Mouse (Mus musculus) induced T-regulatory cell, adult 2 months (primary cell): Measurements from ENCODE around the gene Nr1d2.
A peak's percentile ranks its signal among the peaks of the same experiment; 100 is the strongest.

ENCODE experiments used
- DNase-seq: peaks from one replicate; pipeline ENCODE4 v3.0.0-alpha.2; 2012; ENCODE audit warnings: low read depth

Nr1d2 gene

DNA sequence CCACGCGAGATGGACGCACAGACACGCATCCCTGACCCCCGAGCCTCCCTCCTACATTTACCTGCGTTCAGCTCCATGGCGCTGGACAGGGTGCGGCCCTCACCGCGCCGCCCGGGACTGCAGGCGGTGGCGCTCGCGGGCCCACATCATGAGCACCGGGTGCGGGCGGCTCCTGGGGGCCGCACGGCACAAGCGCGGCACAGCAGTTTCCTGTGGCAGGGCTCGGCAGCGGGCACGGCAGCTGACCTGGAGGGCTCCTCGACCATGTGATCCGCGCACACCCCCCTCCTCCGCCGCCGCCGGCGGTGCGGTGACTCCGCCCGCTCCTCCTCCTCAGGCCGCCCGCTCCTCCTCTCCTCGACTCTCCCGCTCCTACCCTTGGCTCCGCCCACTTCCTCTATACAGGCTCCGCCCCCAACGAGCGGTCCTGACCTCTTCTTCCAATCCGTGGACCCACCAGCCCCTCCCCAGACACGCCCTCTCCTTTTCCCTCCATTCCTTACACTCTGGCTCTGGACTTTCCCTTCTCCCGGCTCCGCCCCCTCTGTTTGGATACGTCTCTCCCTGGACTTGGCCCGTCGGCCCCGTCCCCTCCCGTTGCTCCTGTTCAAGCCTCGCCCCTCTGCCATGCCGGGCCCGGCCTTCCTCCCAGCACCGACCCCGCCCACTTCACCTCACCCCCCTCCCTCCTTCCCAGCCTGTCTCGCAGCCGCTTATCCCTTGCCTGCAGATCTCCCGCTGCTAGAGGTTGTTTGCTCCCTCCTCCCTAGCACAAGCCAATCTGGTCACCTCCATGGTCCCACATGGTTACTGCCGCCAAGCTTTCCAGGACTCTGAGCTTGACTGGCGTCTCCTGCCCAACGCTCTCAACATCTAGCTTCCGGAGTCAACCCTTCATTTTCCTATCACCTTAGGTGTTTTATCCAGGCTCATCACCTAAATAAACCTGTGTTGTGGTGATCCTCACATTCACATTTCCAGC is at the start of gene Nr1d2:
Gene Nr1d2 (minus strand): TSS at position 378 of the 982 bp plus-strand sequence.
- peak; percentile 99 for DNase-seq

DNA sequence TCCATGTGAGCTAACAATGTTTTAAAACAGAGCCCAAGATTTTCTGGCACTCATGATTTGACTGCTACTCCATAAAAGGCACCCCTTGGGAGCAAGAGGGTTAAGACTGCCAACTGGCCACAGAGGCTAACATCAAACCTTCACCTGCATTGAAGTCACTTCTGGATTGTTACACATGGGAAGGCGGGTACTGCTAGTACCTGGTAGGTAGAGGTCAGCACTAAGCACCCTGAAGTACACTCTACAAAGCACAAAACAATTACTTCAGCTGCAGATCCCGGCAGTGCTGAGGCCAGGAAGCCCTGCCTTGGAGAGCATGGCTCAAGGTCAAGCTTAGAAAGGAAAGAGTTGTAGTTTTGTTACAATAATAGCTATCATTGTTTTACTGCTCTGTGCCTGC is 48.5 kb upstream of the Nr1d2 start:
- no peak for DNase-seq

DNA sequence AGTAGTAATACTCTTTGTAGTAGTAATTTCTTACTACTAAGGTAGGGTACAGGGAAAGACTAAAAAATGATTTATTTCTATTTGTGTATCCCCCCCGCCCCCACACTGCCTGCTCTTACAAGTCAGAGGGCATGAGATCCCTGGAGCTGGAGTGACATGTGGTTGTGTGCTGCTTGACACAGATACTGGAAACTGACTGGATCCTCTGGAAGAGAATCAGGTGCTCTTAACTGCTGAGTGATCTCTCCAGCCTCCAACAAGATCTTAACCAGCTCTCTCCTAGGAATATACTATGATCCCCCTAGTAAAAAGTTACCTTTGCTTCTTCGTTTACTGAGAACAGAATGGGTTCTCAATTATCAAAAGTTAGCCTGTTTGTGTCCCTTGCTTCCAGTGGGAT is 47.5 kb upstream of the Nr1d2 start:
- no peak for DNase-seq

DNA sequence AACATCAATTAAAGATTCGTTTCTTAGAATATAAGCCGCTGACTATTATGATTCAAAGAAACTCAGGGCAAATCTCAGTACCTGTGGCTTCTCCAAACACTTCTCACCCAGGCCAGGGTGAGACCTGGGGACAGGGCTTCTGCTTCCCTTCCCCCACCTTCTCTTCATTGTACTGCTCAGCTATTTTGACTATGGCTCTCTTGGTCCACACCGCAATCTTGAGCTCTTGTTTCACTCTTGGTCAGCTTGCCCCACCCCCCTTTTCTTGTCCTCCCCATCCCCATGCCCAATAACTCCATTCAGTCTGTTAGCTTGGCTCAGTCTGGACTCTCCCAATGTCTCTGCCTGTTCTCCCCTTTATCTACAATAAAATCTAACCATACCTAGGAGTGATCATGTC is 46.5 kb upstream of the Nr1d2 start:
- no peak for DNase-seq

DNA sequence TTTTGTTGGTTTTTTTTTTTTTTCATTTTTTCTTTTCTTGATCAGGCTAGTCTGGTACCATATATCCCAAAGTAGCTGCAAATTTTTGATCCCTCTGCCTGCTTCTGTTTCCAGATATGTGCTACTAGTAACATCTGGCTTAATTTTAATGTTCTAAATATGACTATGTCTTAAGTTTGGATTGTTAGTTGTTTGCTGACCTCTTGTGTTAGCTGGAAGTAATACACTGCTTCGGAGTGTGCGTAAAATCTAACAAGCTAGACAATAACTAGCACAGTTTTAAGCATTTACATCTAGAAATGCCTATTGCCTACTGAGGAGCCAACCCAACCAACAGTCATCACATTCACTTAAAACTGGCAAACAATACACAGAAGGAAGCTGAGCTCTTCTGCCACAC is 45.7 kb upstream of the Nr1d2 start:
- DNase-seq, result peak; percentile 62

DNA sequence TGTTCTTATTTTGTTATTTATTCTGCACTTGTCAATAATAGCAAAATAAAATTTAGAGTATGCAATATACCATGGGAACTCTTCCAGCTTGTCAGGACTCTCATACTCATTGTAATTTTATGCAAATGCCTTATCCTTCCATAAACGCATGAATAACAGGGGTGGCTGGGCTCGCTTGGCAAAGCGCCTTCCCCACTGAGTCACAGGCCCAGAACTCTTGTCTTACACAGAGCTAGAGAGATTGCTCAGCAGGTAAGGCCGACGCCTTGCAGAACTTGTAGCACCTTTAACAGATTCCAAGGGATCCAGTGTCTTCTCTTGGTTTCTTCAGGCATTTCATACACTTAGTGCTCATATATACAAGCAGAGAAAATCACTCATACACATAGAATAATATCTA is 41.4 kb upstream of the Nr1d2 start:
- no peak for DNase-seq

DNA sequence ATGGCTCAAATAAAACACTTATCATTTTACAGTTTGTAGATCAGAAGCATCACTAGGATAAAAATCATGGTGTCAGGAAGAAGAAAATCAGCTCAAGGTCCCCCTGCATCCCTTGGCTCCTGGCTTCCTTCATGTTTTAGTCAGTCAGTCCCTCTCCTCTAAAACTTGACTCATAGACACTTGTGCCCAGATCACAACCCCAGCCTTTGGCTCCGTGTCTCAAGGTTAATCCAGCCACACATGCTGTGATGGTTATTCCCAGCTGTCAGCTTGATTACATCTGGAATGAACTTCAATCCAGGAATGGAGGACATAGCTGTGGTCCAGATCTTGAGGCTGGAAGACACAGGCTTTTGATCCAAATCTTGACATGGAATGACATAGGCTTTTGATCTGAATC is 35.6 kb upstream of the Nr1d2 start:
- DNase-seq, result no peak

DNA sequence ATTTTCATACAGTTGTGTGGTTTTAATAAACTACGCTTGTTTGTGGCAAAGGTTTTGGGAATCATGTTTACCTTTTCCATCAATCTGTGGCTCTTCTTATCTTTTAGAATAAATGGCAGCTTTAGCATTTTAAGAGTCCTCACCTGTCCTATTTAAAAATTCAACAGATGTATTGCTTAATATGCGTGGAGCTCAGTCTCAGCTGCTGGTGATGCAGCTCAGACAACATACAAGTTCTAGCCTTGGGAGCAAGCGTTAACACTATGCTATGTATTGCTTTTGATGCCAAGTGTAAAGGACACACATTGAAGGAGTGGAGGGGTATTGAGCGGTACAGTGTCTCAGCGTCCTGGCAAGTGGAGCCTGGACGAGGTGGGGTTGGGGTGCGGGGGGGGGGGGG is 32.7 kb upstream of the Nr1d2 start:
- DNase-seq, result no peak

DNA sequence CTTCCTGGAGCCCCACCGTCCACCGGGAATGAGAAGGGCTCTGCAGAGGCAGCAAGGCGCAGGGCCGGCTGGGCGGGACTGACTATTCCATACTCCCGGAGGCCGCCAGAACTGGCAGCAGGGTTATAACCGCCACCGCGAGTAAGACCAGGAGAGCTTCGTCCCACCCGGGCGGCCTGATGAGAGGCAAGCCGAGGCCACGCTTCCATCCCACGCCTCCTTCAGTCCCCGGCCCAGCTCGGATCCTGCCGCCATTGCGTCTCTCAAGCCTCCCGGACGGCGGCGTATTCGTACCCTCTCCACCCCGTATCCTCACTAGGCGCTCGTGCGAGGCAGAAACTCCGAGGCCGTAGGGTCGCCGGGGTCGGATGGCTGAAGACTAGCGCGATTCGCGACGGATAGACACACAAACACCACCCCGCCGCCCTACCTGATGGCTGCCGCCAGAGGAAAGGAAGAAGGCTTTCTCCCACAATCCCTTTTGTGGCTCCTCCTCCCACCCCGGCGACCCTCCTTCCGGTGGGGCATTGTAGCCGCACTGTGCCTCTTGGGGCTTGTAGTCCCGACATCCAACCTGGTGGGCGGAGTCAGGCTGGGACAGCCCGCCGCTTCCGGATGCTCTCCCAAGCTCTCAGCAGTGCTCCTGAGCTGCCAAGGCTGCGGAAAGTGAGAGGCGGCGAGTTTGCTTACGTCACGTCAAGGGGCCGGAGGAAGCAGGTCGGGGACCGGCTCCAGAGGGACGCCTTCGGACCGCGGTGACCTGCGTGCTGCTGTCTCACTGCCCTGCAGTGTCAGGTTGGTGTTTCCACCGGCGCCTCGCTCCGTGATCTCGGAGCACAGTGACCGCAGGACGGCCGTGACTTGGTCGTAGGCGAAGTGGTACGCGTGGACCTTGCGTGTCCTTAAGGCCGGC is 31.9 kb upstream of the Nr1d2 start, which contains the start of the genes Nkiras1 and Rpl15:
Gene Nkiras1 (plus strand): TSS at position 608 of the 913 bp plus-strand sequence.
Gene Rpl15 (minus strand): TSS at position 863 of the 913 bp plus-strand sequence.
- peak; percentile 98 for DNase-seq

DNA sequence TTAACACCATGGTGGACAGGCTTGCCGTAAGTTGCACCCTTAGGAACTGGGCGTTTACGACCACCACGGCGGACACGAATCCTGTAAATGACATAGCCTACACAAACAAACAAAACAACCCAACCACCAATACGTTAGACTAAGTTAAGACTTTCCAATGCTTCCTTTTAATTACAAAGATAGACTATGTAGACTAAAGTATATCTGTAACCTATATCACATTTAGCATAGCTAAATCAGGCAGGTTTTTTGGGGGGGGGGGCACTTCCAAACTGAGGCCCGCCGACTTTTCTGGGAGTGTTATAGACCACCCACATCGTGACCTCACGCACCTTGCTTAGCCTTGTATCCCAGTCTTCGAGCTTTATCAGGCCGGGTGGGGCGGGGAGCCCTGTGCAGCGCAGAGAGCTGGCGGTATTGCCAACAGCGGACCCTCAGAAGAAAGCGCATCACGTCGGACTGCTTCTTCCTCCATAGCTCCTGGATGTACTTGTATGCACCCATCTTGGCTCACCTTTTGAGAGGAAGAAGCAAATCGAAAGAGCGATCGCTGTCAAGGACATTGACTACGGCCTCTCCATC is 31.1 kb upstream of the Nr1d2 start:
- peak; percentile 31 for DNase-seq

DNA sequence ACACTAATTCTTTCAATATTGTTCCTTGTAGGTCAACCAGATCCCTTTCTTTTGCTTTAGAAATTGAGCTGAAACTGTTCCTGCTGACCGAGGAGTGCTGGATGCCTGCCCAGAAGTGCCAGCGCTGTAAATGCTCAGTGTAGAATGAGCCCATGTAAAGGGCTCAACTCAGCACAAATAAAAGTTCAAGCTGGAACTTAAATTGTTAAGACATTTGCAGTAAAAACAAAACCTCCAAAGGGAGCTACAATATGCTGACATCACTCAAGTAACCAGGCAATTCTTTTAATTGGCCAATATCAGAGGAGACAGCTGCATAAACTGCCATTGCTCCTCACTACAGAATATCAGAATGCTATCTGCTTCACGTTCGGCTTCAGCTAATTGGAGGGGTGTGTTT is 24.5 kb upstream of the Nr1d2 start:
- no peak for DNase-seq

DNA sequence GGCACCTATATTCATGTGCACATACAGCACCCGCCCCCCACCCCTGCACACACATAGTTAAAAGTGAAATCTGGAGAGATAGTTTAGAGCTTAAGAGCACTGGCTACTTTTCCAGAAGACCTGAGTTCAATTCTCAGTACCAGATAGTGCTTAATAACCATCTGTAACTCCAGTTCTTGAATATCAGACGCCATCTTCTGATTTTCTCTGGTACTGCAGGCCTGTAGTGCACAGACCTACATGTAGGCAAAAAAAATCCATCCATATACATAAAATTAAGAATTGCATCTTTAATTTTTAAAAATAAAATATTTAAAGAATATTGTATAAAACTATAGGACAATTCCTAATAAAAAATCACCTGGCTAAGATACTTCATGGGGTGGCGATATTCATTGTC is 22.3 kb upstream of the Nr1d2 start:
- DNase-seq, result peak; percentile 39

DNA sequence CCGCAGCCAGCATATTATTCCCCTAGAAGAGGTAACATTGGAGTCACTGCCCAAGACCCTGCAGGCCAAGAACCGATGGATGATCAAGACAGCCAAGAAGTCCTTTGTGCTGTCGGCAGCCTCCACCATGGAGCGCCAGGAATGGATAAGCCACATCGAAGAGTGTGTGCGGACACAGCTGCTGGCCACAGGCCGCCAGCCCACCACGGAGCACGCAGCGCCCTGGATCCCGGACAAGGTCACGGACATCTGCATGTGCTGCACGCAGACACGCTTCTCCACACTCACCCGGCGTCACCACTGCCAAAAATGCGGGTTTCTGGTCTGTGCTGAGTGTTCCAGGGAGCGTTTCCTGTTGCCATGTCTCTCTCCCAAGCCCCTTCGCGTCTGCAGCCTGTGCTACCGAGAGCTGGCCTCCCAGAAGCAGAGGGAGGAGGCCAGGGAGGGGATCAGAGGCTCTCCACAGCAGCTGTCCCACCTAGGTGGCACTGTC is 3.8 kb upstream of the Nr1d2 start:
- DNase-seq, result no peak

DNA sequence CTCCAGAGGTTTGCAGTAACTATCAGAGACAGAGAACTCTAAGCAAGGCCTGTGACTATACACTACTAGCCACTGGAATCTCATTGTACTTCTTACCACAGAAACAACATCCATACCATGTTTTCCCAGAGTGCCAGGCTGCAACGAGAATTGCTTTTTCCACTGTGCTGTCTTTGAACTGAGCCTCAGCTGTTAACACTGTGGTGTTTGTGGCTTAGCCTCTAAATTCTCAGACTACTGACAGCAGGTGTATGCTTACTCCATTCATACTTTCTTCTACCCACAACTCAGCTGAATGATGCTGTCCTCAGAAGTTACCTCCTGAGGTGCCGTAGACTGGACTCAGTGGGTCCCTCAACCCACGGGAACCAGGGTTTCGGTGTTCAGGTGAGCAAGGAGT is 2.9 kb upstream of the Nr1d2 start:
- no peak for DNase-seq

DNA sequence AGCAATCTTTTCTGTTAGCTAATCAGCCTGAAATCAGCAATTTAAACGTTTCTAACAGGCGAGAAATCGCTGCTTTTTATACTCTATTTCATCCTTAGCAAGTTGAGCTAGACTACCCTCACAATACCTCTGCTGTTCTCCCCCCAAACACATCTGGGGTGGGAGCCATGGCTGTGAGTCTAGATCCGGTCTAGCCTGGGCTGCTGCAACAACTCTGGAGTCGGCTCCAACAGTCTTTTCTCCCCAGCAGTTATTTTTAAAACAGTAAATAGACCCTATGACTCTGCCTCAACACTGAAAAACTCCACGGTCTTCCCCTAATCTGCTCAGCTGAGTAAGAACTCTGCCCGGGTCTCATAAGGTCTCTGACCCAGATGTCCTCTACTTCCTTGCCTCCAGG is 1.2 kb upstream of the Nr1d2 start:
- no peak for DNase-seq

DNA sequence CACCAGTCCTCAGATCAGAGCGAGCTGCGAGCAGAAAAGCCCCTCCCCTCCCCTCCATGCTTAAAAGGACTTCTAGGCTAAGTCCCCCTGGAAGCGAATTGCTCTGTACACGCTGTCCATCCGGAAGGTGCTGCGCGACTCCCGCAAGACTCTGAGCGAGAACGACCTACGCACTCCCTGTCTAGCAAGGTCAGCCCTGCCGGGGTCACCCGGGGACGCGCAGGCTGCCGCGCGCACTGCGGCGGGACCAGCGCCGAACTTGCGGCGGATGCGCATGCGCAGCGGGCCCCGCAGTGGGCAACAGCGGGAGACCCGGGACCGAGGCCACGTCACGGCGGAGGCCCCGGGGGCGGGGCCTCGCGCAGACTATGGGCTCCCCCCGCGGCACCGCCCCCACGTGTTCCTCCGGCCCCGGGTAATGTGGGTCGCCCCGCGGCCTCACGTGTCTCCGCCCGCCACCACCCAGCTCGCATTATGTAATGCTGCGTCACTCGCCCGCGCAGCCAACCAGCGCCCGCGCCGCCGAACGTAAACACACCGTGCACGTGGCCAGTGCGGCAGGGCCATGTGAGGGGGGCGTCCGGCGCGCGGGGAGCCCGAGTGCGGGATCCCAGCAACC is 687 bp downstream of the Nr1d2 start:
- DNase-seq, result peak; percentile 96

DNA sequence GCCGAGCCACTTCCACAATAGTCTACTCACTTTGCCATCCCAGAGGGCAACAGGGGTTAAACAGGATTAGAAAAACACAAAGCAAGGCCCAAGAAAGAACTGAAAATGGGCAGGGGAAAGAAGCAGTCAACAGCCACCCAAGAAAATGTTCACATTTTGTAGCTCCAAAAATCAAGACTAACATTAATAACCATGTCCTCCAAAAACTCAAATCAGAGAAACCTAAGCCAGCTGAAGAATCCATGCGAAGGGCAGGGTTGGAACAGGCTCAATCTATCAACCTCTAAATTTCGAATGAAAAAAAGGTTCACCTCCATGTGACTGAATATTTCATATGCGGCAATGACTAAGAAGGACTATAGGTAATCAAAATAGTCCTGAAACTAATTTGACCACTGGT is 1.5 kb downstream of the Nr1d2 start:
- DNase-seq, result no peak

DNA sequence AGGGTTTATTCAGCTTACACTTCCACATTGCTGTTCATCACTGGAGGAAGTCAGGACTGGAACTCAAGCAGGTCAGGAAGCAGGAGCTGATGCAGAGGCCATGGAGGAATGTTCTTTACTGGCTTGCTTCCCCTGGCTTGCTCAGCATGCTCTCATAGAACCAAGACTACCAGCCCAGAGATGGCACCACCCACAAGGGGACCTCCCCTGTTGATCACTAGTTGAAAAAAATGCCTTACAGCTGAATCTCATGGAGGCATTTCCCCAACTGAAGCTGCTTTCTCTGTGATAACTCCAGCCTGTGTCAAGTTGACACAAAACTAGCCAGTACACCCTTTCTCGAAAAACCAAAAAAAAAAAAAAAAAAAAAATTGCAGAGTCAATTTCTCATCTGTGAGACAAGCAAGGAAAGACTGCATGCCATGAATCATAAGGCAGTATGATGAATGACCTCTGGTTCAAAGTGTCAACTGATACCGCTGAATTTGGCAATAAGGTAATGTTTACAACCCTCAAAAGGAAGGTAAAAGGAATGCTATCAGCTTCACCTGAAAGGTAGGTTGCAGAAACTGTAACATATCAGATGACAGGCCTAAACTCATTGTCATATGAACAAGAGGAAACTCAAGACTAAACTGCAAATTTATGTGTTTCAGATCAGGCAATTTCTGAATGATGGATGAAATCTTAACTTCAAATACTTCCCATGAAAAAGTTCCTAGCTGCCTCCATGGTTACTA is 2.3 kb downstream of the Nr1d2 start:
- DNase-seq, result peak; percentile 23

DNA sequence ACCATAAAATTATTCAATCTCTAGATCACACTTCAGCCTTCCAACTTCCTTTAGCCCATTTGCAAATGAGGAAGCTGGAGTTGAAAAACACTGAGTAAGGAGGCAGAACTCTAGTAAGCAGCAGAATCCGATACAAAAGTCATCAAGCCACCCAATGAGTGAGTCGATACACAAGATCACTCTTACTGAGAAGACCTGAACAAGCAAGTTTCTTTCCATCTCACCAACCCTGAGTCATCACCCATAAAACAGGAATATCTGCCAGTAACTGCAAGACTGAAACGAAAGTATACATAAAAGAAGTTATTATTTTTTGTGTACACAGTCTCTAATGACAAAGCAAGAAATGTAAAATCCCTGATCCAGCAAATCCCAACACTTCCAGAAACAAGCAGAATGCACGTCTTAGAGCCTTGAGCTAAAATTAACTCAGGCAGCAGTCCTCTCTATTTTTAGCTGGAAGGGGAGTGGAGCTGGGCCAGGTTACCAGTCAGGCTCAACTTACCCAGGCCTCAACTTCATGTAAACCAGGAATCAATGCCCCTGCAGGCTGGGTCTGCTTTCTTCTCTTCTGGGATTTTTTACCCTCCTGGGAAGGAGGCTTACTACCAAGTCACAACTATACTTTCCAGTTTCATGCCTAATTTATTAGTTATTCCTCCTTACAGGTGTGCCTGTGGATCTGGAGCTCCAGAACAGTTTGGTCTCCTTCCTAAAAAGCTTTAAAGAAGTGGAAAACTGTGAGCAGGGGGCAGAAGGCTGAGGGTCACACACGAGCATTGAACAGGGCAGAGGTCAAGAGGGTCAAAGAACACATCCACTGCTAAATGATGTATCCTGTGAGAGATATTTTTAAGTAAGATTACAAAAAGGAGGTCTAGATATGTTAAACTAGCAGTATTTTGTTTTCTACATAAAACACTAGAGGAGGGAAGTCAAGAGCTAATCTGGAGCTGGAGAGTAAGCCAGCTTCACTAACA is 4.7 kb downstream of the Nr1d2 start:
- peak; percentile 25 for DNase-seq

DNA sequence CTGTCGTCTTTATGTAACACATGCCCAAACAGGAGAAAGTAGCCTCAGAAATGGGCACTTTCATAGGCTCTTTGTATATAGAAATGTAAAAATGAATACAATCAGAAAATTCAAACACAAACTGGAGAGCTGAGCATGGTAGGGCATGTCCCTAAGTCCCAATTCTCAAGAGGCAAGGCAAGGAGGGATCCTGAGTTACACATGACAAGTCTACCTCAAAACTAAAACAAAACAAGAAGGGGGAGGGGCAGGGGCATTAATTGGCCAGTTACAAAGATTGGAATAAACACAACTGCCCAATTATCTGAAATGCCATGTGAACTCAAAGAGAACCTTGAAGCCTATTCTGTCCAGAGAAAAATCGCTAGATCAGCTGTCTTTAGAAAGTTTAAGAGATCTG is 5.9 kb downstream of the Nr1d2 start:
- no peak for DNase-seq
